Mouse (Mus musculus): Measurements from ENCODE around the gene Dnajb3.

GRCm38 (mm10) chr1:88250023-88250422, 44.4 kb upstream of the Dnajb3 start:
- TF ChIP-seq CTCF (IDR thresholded peaks at IDR 0.05; ENCODE audit: extremely low read depth, insufficient read depth, insufficient read length, insufficient replicate concordance): no peak
- TF ChIP-seq POLR2A (IDR thresholded peaks at IDR 0.05; ENCODE audit: low read depth, low read length): no peak

Data from spleen, adult 2 months (tissue).